Mouse (Mus musculus) limb, embryonic 14.5 days (tissue): ENCODE data around the gene Cand1. TPM values are rescaled to one million over a fixed set of nuclear protein-coding genes. Genes with fewer than 3 reads are reported as not detected.

Experiments used
- ATAC-seq: fragments of 200-750 bp; cut with Nextera tagmentation; 2 replicates; pipeline ENCODE4 v1.8.0; 2017; ENCODE audit warnings: low read depth, moderate number of reproducible peaks, moderate TSS enrichment; ENCODE audit not compliant: low FRiP score
- DNase-seq: peaks from one replicate; pipeline ENCODE4 v3.0.0-alpha.2; 2015; ENCODE audit warnings: low spot score
- H3K27ac ChIP-seq: fragments of 300-500 bp; sonication (generic); replicated peaks from 2 replicates; pipeline ENCODE4 v1.5.1; 2014; ENCODE audit warnings: low read depth, mild to moderate bottlenecking, low read length, moderate library complexity, mixed read lengths
- H3K27me3 ChIP-seq: fragments of 300-500 bp; sonication (generic); 2 replicates; pipeline ENCODE4 v1.6.1; 2014; ENCODE audit warnings: low read length, mixed read lengths; ENCODE audit not compliant: control insufficient read depth, insufficient read depth
- H3K36me3 ChIP-seq: fragments of 300-500 bp; sonication (generic); 2 replicates; pipeline ENCODE4 v1.6.1; 2014; ENCODE audit warnings: mild to moderate bottlenecking, low read length, moderate library complexity, mixed read lengths; ENCODE audit not compliant: control insufficient read depth, insufficient read depth
- H3K4me1 ChIP-seq: fragments of 300-500 bp; sonication (generic); 2 replicates; pipeline ENCODE4 v1.6.1; 2014; ENCODE audit warnings: antibody characterized with exemption, low read length, mixed read lengths; ENCODE audit not compliant: control insufficient read depth, insufficient read depth
- H3K4me2 ChIP-seq: fragments of 300-500 bp; sonication (generic); replicated peaks from 2 replicates; pipeline ENCODE4 v1.6.1; 2014; ENCODE audit warnings: low read depth, mild to moderate bottlenecking, low read length, moderate library complexity; ENCODE audit not compliant: severe bottlenecking
- H3K4me3 ChIP-seq: fragments of 300-500 bp; sonication (generic); replicated peaks from 2 replicates; pipeline ENCODE4 v1.5.1; 2014; ENCODE audit warnings: low read length
- H3K9ac ChIP-seq: fragments of 300-500 bp; sonication (generic); 2 replicates; pipeline ENCODE4 v1.6.1; 2014; ENCODE audit warnings: mild to moderate bottlenecking, low read depth, low read length, moderate library complexity; ENCODE audit not compliant: severe bottlenecking
- H3K9me3 ChIP-seq: fragments of 300-500 bp; sonication (generic); 2 replicates; pipeline ENCODE4 v1.6.1; 2016; ENCODE audit warnings: low read length; ENCODE audit not compliant: control insufficient read depth
- POLR2A ChIP-seq: fragments of 200-500 bp; IDR thresholded peaks from 2 replicates; pipeline ENCODE4 v1.8.0; 2012; ENCODE audit warnings: inconsistent platforms, mild to moderate bottlenecking, moderate library complexity, borderline replicate concordance; ENCODE audit not compliant: insufficient read depth, insufficient read length; ENCODE audit errors: extremely low read depth
- WGBS: fragments of 180-500 bp; shearing (Covaris S2); extraction: QIAGEN DNeasy Blood & Tissue Kit; methylation state at CpG from one replicate; pipeline ENCODE4 v1.1.7; 2014; 5-methylcytosine and 5-hydroxymethylcytosine counted together
- polyA plus RNA-seq, 2 experiments: library from polyadenylated mRNA; depleted of rRNA in 1 of 2; stranded (reverse) in 1 of 2; unstranded in 1 of 2; fragments of >200 nt; fragmentation: Nextera tagmentation in 1 of 2; extraction: Ambion mirVana in 1 of 2; gene quantifications; 2 replicates each; pipeline versions ENCODE4 v1.2.1 to v1.2.3; 2012 to 2014

Cand1 gene
- polyA plus RNA-seq, 2 experiments: 54.9 to 87.2 TPM

DNA sequence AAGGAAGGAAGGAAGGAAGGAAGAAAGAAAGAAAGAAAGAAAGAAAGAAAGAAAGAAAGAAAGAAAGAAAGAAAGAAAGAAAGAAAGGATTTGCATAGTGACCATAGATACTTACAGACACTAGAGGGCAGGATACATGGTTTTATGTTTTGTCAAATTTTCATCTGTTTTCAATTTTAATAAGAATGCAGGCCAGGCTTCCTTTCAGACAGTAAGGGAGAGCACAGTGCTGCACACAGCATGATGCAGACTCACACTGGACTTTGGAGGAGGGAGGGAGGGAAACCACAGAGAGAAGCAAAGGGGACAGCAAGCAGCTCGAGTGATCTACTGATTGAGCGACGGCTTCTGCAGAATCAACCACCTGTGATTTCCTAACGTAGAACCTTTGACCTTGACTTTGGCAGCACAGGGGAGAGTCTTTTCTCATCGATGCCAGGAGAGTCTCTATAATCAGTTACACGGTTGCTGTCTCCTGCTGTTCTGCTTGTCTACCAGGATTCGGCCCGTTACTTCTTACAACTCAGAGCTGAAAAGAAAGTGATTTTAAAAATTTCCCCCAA lies 78.0 kb downstream of the Cand1 start:
- DNase-seq: peak; percentile 61

DNA sequence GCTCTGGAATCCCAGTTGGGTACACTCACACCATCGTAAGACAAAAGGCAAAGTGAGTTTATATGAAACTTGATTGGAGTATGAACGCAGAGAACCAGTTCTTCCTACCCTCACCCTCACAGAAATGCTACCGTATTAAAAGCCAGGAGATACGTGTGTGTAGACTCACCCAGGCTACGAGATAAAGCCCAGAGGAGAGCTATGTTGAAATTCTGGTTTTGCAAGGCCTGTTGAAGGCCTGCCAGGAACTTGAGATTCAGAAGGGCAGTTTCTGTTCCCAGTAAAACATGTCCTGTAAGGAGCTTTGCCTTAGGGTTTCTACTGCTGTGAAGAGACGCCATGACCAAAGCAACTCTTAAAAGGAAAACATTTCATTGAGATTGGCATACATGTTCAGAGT lies 79.7 kb downstream of the Cand1 start:
- ATAC-seq (no peak), DNase-seq (peak; percentile 32)
- 86% methylated on average over 6 of the region's 6 CpGs for WGBS
- H3K9ac ChIP-seq: no peak overlapping the region
- TF ChIP-seq POLR2A: no peak
- no peaks in the 10 kb centered on the region for H3K9me3 ChIP-seq
- no peak overlapping the region for H3K27ac ChIP-seq
- H3K36me3 ChIP-seq: no peaks in the 10 kb centered on the region
- H3K27me3 ChIP-seq: no peaks in the 10 kb centered on the region
- H3K4me3 ChIP-seq: no peak overlapping the region
- no peak overlapping the region for H3K4me2 ChIP-seq
- no peaks in the 10 kb centered on the region for H3K4me1 ChIP-seq

More for the DNA sequence above, 78.0 kb downstream of the Cand1 start:
- Histone ChIP-seq H3K36me3 (no peaks in the 10 kb centered on the region), H3K27me3 (no peaks in the 10 kb centered on the region), H3K4me3 (no peak overlapping the region), H3K9me3 (no peaks in the 10 kb centered on the region), H3K9ac (0 out of 2 replicates have a peak overlapping the region, but pooled peaks have one; percentile 22), H3K27ac (peak overlapping the region; percentile 65), H3K4me1 (no peaks in the 10 kb centered on the region), H3K4me2 (peak overlapping the region; percentile 21; the same call in 1 of the 2 replicates)
- ATAC-seq: peak; percentile 63
- no peak for TF ChIP-seq POLR2A
- WGBS: 40% methylated on average over 8 of the region's 8 CpGs

DNA sequence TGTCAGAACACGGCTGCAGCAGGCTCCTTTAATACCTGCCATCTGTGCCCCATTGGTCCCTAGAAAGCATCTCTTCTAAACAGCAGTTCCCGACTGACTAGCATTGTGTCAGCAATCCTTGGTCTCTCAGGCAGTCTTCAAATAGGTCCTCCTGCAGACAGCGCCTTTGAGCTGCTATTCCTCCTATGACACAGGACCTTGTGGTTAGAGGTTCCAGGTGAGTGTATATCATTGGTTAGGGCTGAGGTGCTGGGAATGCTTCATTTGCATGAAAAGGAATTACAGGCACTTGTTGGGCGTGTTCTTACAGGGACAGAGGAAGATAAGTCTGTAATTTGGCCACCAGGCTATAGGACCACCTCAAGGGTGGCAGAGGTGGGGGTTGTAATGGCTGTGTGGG lies 90.6 kb downstream of the Cand1 start:
- WGBS: 59% methylated on average over 4 of the region's 4 CpGs
- no peak for DNase-seq
- Histone ChIP-seq H3K9ac (no peak overlapping the region), H3K36me3 (no peaks in the 10 kb centered on the region), H3K4me1 (no peaks in the 10 kb centered on the region), H3K27ac (no peak overlapping the region), H3K27me3 (no peaks in the 10 kb centered on the region), H3K9me3 (no peaks in the 10 kb centered on the region), H3K4me2 (no peak overlapping the region), H3K4me3 (no peak overlapping the region)
- no peak for ATAC-seq
- TF ChIP-seq POLR2A: no peak

Other genes with a start within 250 kb of the Cand1 start
- gene Grip1, start 213.8 kb upstream of the Cand1 start, polyA plus RNA-seq (2012; rRNA removed): 6.7 and 7.6 TPM in 2 replicates
- gene Grip1, start 213.8 kb upstream of the Cand1 start, polyA plus RNA-seq (2014; fragmentation: Nextera tagmentation; extraction: Ambion mirVana): 5.7 and 5.9 TPM in 2 replicates